Mouse (Mus musculus) forelimb bud, embryonic 11.5 days (tissue): ENCODE data around the gene Frmd4a.
"Not testable (repeated sequence)": the region's sequence is repeated elsewhere in the genome, so short reads cannot be mapped to it uniquely, and the experiment has no call there.

Experiments used
- DNase-seq: peaks from one replicate; pipeline ENCODE4 v3.0.0-alpha.2; 2012; ENCODE audit warnings: low read depth, low spot score

Frmd4a gene

GRCm38 (mm10) chr2:4196041-4196440 is 178.5 kb downstream of the Frmd4a start:
- DNase-seq: no peak

GRCm38 (mm10) chr2:4209234-4209633 is 191.7 kb downstream of the Frmd4a start:
- DNase-seq: no peak

- DNase-seq: no peak
Measured at GRCm38 (mm10) chr2:4222497-4222828, 204.9 kb downstream of the Frmd4a start.

GRCm38 (mm10) chr2:4223316-4223715 is 205.8 kb downstream of the Frmd4a start:
- DNase-seq: no peak

- no peak for DNase-seq
Measured at GRCm38 (mm10) chr2:4226941-4227558, 209.5 kb downstream of the Frmd4a start.

- DNase-seq: no peak
Measured at GRCm38 (mm10) chr2:4227563-4227962, 210.0 kb downstream of the Frmd4a start.

GRCm38 (mm10) chr2:4228510-4228909 is 211.0 kb downstream of the Frmd4a start:
- no peak for DNase-seq

GRCm38 (mm10) chr2:4232335-4232734 is 214.8 kb downstream of the Frmd4a start:
- DNase-seq: no peak

- no peak for DNase-seq
Measured at GRCm38 (mm10) chr2:4232761-4233322, 215.3 kb downstream of the Frmd4a start.

GRCm38 (mm10) chr2:4237686-4238085 is 220.2 kb downstream of the Frmd4a start:
- no peak for DNase-seq

GRCm38 (mm10) chr2:4249723-4250122 is 232.2 kb downstream of the Frmd4a start:
- DNase-seq: no peak

- DNase-seq: no peak
Measured at GRCm38 (mm10) chr2:4252541-4253291, 235.2 kb downstream of the Frmd4a start.

GRCm38 (mm10) chr2:4253348-4253747 is 235.8 kb downstream of the Frmd4a start:
- peak; percentile 70 for DNase-seq

GRCm38 (mm10) chr2:4254083-4254482 is 236.6 kb downstream of the Frmd4a start:
- no peak for DNase-seq

GRCm38 (mm10) chr2:4256242-4256641 is 238.7 kb downstream of the Frmd4a start:
- DNase-seq: no peak

GRCm38 (mm10) chr2:4257604-4258003 is 240.1 kb downstream of the Frmd4a start:
- no peak for DNase-seq

- not testable (repeated sequence) for DNase-seq
Measured at GRCm38 (mm10) chr2:4258803-4259202, 241.3 kb downstream of the Frmd4a start.

GRCm38 (mm10) chr2:4260324-4261058 is 243.0 kb downstream of the Frmd4a start:
- no peak for DNase-seq

GRCm38 (mm10) chr2:4262667-4263066 is 245.2 kb downstream of the Frmd4a start:
- no peak for DNase-seq

- no peak for DNase-seq
Measured at GRCm38 (mm10) chr2:4267377-4267776, 249.9 kb downstream of the Frmd4a start.

- DNase-seq: peak; percentile 71
Measured at GRCm38 (mm10) chr2:4282777-4283176, 265.3 kb downstream of the Frmd4a start.

GRCm38 (mm10) chr2:4285693-4286291 is 268.3 kb downstream of the Frmd4a start:
- no peak for DNase-seq
